8 mouse cellular contexts compared by ENCODE assay signal in genomic region chr5:135879449-135880158, GRCm38 (mm10). TPM values are rescaled to one million over a fixed set of nuclear protein-coding genes. Genes with fewer than 3 reads are reported as not detected.
A peak's percentile ranks its signal among the peaks of the same experiment; 100 is the strongest.
DNase-seq lines count a peak whose midpoint lies in the region; ATAC-seq and TF ChIP-seq lines count a peak whose summit lies in the region.

No protein-coding gene starts in this region.

- no peak for TF ChIP-seq CTCF in heart, adult 2 months (IDR thresholded peaks at IDR 0.05)

- TF ChIP-seq POLR2A in heart, adult 2 months (IDR thresholded peaks at IDR 0.05; ENCODE audit: insufficient read depth, low read depth, low read length) = no peak; the same call in 1 of the 2 replicates

- H3K4me2 ChIP-seq in neural tube, embryonic 15.5 days = no peak overlapping the region

- peaks cover 10% of the 10 kb centered on the region for H3K4me1 ChIP-seq in heart, adult 2 months (ENCODE audit: control insufficient read depth, insufficient read depth, low read length)
- H3K4me1 ChIP-seq in neural tube, embryonic 15.5 days = peaks cover 25% of the 10 kb centered on the region

- H3K79me2 ChIP-seq in heart, adult 2 months (replicated peaks; ENCODE audit: control insufficient read depth, insufficient read depth, low read length) = no peaks in the 10 kb centered on the region

- ATAC-seq in cerebellum, adult (ENCODE audit: insufficient number of reproducible peaks, low FRiP score, low TSS enrichment) = no peak
- ATAC-seq in neural tube, embryonic 15.5 days (ENCODE audit: low FRiP score) = peak; percentile 28; the same call in 1 of the 2 replicates
- no peak for ATAC-seq in activated CD4-positive, CD25-positive, alpha-beta regulatory T cell, adult 4 months

- no peaks in the 10 kb centered on the region for H3K27me3 ChIP-seq in heart, adult 2 months (ENCODE audit: control insufficient read depth, insufficient read depth, low read length)
- no peaks in the 10 kb centered on the region for H3K27me3 ChIP-seq in neural tube, embryonic 15.5 days (replicated peaks)

- no peaks in the 10 kb centered on the region for H3K36me3 ChIP-seq in heart, adult 2 months (ENCODE audit: control insufficient read depth, insufficient read depth, low read length)
- H3K36me3 ChIP-seq in neural tube, embryonic 15.5 days = no peaks in the 10 kb centered on the region

- peak; percentile 88 for TF ChIP-seq EP300 in heart, adult 2 months (IDR thresholded peaks at IDR 0.05; ENCODE audit: insufficient read depth, low read depth, low read length)

- no peak overlapping the region for H3K4me3 ChIP-seq in heart, adult 2 months
- H3K4me3 ChIP-seq in neural tube, embryonic 15.5 days (replicated peaks) = no peak overlapping the region

- intact Hi-C loops in heart, adult 2 months (cut with DNase I) = loop anchor here (5.0 kb wide), 1 partner anchor 183 kb away; no protein-coding TSS in a partner anchor

- peak; percentile 56 for DNase-seq in cerebellum, adult 11-12 months
- peak; percentile 51 for DNase-seq in right cerebral cortex, adult 18-20 months
- no peak for DNase-seq in right cerebral cortex, adult 2 months (ENCODE audit: low spot score in 2 of 2)
- DNase-seq in heart, adult 2 months = peak; percentile 93
- DNase-seq in kidney, postnatal 25 days = peak; percentile 70 to 88

- H3K27ac ChIP-seq in heart, adult 2 months = peak overlapping the region; percentile 97
- peak overlapping the region; percentile 2; the same call in 1 of the 2 replicates for H3K27ac ChIP-seq in neural tube, embryonic 15.5 days (replicated peaks)

- 15% methylated on average over 13 of the region's 13 CpGs for WGBS in heart, adult 2 months
- WGBS in neural tube, embryonic 15.5 days = 39% methylated on average over 13 of the region's 13 CpGs

- H3K9ac ChIP-seq in heart, adult 2 months (ENCODE audit: low read depth, low read length) = peak overlapping the region; percentile 45; the same call in 1 of the 2 replicates
- no peak overlapping the region for H3K9ac ChIP-seq in neural tube, embryonic 15.5 days (replicated peaks)

- H3K9me3 ChIP-seq in neural tube, embryonic 15.5 days (replicated peaks) = no peaks in the 10 kb centered on the region

RNA-seq across cellular contexts. Expression of gene Hspb1, which starts 8.1 kb away (rescaled TPM):
- 100 to 1,000 TPM; 434 to 446 TPM for total RNA-seq in heart, adult 2 months (2021)
- 427 and 635 TPM in 2 replicates for polyA plus RNA-seq in heart, adult 2 months (2012; rRNA removed)
- 36.4 and 38.1 TPM in 2 replicates for polyA plus RNA-seq in neural tube, embryonic 15.5 days (2015; fragmentation: Nextera tagmentation; extraction: Ambion mirVana)
- not detected for polyA plus RNA-seq in activated CD4-positive, CD25-positive, alpha-beta regulatory T cell, adult 4 months (2017; shearing (Covaris generic))

RNA-seq across cellular contexts. Expression of gene Ywhag, which starts 54.8 kb away (rescaled TPM):
- total RNA-seq in heart, adult 2 months (2021) = 100 to 1,000 TPM; 275 to 304 TPM
- polyA plus RNA-seq in heart, adult 2 months (2012; rRNA removed) = 99.0 and 116 TPM in 2 replicates
- polyA plus RNA-seq in neural tube, embryonic 15.5 days (2015; fragmentation: Nextera tagmentation; extraction: Ambion mirVana) = 776 and 868 TPM in 2 replicates
- 10 to 100 TPM; 34.1 to 56.7 TPM for polyA plus RNA-seq in activated CD4-positive, CD25-positive, alpha-beta regulatory T cell, adult 4 months (2017; shearing (Covaris generic))

Comparison
In these comparisons a context has a peak if more than half of its experiments do, and no peak if none do; other contexts are left out.
1. DNase-seq: peak in cerebellum, adult 11-12 months (single experiment), right cerebral cortex, adult 18-20 months (single experiment), heart, adult 2 months (2 of 2) and kidney, postnatal 25 days (2 of 2); none in right cerebral cortex, adult 2 months (0 of 2).
2. RNA of gene Hspb1, which starts 8.1 kb away (polyA plus RNA-seq): 427 to 635 TPM in heart, adult 2 months and 36.4 to 38.1 TPM in neural tube, embryonic 15.5 days; not detected in activated CD4-positive, CD25-positive, alpha-beta regulatory T cell, adult 4 months; every median in the first group is over 10 times any median in the second.